Mouse (Mus musculus): ENCODE data around the gene Gm35315. TPM values are rescaled to one million over a fixed set of nuclear protein-coding genes. Genes with fewer than 3 reads are reported as not detected.
"Not testable (repeated sequence)": the region's sequence is repeated elsewhere in the genome, so short reads cannot be mapped to it uniquely, and the experiment has no call there.

Gene Gm35315
- total RNA-seq (2021) = under 1 TPM; 0.30 to 0.70 TPM
- long read RNA-seq, experiment 1 = 0 reads
- long read RNA-seq, experiment 2, partial matches to known transcripts = 0 of 1 reads
- long read RNA-seq, experiment 2, other reads (novel, unspliced or antisense) = 0 of 1 reads

DNA sequence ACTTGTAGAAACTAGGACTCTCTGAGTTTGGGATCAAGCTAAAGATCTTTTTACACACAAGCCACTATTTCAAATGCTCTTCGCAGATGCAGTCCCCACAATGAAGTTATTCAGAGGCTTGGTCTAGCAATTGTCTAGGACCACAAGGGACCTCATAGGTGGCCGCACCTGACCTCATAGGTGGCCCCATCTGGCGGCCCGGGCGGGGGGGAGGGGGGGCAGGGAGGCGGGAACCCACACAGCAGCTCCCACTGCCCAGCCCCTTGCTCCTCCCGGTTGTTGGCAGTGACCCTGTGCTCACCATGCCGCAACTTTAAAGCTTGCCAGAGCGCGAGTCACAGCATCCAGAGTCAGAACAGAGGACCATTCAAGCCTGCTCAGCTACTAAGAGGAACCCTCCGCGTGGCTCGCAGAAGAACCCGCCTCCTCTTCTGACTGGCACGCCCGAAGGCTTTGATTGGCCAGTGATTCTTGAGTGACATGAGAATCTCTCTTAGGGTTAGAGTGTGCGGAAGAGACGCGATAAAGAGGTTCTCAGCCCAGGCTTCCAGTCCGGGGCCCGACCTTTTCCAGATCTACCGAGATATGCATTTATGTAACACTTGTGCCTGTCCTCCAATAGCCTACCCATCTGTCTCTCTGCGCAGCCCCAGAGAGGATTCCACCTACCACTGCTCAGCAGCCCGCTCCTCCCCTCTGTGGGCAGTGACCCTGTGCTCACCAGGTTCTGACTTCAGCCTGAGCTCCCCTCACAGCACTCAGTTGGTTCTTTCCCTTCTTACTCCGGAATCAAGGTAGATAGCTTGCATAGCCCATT lies at the start of gene Gm35315:
Gene Gm35315 (minus strand): TSS at position 391 of the 817 bp plus-strand sequence.
- peak; percentile 70 to 72 for DNase-seq (ENCODE audit: low spot score in 2 of 2)

DNA sequence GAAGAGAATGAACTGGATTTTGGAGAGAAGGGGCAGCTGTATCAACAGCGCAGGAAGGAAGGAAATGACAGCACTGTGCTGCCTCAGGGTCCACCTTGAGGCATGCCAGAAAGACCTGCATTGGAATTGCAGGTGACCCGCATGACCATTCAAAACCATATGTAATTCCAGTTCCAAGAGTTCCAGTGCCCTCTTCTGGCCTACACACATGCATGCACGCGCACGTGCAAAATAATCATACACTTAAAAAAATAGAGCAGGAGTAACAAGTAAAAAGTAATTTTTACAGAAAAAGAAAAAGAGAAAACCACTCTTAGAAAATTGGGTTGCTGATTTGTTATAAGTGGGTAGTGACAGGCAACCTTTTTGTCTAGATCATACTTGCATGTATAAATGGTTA lies 48.8 kb upstream of the Gm35315 start:
- no peak for DNase-seq (ENCODE audit: low spot score in 2 of 2)

DNA sequence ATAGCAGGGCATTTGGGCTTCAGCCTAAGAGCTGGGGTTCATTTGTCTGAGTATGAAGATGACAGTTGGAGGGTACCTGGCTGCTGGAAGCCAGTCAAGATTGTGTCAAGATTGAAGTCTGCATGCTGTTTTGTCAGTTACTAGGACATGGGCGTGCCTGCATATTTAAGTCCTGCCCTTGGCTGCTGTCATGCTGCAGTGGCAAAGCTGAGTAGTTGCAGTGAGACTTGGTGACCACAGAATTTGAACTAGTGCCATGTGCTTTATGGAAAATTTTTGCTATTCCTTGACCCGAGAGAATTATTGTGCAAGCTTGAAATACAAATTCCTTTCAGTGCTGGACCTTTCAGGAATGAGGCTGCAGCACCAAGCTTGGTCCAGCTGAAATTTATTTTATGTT lies 48.1 kb upstream of the Gm35315 start:
- peak in 1 of 2 experiments; percentile 22 for DNase-seq (ENCODE audit: low spot score in 2 of 2)

DNA sequence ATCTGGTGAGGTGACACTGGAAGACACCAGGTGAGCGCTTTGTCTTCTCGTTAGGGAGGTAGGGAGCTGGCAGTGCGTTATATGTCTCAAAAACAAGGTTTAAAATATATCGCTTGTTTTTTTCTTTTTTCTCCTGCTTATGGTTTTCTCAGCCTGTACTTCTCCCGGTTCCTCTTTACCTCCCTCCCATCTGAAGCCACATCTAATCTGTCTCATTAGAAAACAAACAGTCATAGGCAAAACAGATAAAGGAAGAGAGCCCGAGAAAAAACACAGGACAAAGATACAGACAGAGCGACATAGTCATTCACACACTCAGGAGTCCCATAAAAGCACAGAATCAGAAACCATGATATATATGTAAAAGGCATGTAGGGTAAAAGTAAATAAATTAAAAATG lies 46.2 kb upstream of the Gm35315 start:
- DNase-seq (ENCODE audit: low spot score in 2 of 2) = no peak

DNA sequence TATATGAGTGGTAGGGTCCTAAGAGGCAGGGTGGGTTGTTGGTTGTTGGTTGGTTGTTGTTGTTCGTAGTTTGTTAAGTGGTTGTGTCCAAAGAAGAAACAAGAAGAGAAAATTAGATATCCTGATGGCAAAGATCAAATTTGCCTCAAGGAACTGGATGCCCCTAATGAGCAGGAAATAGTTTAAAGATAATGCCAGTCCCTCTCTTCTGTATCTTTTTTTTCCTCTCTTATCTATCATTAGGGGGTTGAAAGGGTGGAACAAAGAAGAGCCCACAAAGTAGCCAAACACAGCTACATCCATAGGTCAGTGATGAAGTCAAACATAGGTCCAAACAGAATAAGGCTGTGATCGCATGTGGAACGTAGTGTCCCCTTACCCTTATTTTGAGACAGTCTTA lies 45.1 kb upstream of the Gm35315 start:
- DNase-seq (ENCODE audit: low spot score in 2 of 2) = no peak

DNA sequence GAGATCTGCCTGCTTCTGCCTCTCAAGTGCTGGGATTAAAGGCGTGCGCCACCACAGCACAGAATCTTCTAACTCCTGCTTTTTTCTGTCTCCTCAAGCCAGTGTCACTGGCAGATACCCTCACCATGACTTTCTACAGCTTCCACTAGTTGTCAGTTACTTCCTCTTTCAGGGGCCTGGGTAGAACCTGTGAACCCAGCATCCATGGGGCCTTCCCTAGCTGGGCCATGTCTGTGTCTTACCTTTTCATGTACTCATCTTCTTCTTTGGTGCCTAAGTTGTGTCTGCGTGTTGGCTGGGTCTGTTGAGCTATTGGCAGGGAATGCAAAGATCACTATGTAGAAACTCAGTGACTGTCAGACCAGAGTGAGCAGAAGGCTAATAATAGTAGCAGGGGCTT lies 43.6 kb upstream of the Gm35315 start:
- DNase-seq (ENCODE audit: low spot score in 2 of 2) = no peak

DNA sequence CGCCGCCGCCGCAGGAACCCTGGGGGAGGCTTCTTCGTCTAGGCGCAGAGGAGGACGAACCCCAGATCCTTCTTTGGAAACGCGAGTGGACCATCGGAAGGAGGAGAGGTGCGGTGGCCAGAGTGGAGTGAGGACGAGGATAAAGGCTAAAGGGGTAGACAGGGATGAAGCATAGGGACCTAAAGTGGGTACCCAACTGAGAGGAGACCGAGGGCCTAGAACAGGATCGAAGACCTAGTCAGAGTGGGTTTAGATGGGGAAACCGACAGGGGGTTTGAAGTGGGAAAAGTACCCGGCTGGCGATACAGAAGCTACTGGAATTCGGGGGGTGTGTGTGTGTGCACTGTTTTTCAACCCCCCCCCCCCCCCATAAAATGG lies 41.9 kb upstream of the Gm35315 start:
- no peak for DNase-seq (ENCODE audit: low spot score in 2 of 2)

DNA sequence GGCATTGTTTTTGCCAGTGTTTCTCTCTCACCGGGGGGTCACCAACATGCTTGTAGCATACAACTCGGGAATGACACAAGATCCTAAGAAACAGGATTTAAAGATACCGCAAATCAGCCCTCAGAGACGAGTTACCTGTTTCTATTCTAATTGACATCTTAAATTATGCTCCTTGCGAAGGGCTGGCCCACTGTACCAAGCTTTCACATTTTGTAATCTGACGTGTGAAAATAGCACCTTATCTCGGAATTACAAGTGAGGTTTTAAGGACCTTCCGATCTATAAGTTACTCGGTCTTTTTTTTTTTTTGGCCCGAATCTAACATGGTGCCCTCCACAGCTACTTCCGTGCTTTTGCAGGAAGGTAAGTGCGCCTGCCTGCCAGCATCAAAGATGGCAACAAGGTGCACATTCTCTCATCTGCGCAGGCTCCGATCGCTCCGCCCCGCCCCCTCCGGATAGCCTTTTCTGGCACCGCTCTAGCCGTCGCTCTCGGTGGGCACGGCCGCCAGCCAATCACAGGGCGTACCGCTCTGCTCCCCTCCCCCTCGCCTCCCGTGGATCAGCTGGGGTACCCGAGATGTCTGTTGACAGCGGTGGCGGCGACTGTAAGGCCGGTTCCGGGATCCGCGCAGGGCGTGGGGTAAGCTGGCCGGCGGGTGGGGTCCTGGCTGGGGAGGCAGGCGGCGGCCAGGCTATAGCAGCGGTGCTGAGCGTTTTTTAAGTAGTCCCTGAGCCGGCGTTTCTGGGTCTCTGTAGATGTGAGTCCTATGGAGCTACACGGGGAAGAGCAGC lies 41.3 kb upstream of the Gm35315 start, which contains the start of gene Chfr:
Gene Chfr (plus strand): TSS at position 550 of the 794 bp plus-strand sequence.
- peak; percentile 97 to 98 for DNase-seq (ENCODE audit: low spot score in 2 of 2)

DNA sequence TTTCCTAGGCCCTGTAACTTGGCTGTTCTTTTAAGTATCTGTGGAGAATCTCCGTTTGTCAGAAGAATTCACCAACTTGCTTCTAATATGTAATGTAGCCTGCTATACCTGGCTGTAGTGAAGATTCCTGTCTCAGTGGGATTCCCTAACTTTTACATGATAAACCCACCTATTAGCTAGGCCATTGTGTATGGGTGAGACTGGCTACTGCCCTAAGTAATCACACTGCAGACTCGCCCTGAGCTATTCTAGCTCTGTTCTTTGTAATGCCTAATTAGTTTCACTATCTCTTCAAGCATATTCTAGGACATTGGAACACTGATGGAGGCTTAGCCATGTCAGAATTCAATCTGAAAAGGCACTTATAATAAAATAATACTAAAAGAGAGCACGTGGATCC lies 28.2 kb upstream of the Gm35315 start:
- not testable (repeated sequence) for DNase-seq (ENCODE audit: low spot score in 2 of 2)

DNA sequence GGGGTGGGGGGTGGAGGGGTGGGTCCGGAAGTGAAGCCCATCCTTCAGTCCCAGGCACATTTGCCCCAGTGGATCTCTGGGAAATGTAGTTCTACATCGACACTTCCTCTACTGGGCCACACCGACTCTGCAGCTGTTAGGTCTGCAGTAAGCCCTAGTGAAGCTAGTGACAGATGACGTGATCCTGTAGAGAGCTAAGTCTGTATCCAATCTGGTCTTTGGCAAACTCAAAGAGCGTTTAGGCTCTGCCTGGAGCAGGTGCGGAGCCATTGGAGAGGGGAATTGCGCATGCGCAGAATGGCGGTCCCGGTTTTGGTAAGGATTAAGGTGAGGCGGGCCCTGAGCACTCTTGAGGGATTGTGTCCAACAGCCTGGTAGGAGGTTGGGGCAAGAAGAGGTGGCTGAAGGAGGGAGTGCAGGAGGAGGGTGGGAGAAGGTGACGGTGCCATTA lies 15.8 kb upstream of the Gm35315 start, which contains the start of gene Zfp605:
Gene Zfp605 (plus strand): TSS at position 102 of the 451 bp plus-strand sequence.
- DNase-seq (ENCODE audit: low spot score in 2 of 2) = peak; percentile 85 to 90

DNA sequence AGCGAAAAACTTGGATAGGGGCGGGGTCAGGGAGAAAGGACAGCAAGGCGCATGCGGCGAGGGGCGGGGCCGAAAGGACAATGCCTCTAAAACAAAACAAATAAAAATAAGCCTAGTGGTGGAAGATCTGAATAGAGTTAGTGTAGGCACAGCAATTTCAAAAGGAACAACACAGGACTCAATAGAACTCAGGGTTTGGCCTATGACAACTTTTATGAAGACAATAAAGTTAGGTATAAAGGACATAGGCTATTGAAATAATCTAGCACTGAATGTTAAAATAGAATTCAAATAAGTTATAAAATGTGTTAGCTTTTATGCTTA lies 14.0 kb upstream of the Gm35315 start:
- DNase-seq (ENCODE audit: low spot score in 2 of 2) = no peak

DNA sequence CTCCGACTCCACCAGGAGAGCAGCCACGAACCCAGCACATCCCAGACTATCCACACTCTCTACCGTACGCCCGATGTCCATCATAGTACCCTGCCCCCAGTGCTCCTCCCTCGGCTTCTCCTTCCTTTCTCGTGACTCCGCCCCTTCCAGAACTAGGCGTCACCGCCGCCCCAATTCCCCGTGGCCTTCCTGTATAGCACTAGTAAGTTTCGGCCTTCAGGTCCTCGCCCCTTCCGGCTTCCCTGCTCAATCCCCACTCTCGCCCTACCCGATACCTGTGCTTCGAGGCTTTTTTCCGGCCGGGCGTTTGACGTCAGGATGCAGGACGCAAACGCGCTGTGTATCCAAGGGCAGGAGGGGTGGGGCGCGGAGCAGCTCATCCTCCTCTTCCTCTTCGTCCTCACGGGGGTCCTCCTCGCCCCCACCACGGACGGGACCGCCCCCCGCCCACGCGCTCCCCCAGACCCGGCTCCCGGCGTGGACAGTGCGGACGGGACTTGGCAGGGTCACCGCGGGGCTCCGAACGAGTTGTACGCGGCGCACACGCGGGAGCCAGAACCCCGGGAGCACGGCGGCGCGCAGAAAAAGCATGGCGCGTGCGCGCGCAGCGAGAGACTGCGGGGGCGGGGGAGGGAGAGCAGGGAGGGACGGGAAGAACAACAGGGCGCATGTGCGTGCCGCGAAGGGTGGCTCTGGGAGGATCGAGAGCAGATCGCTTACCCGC lies 13.5 kb upstream of the Gm35315 start, which contains the start of gene Gtpbp6:
Gene Gtpbp6 (minus strand): TSS at position 617 of the 724 bp plus-strand sequence.
- DNase-seq (ENCODE audit: low spot score in 2 of 2) = peak; percentile 87 to 89

DNA sequence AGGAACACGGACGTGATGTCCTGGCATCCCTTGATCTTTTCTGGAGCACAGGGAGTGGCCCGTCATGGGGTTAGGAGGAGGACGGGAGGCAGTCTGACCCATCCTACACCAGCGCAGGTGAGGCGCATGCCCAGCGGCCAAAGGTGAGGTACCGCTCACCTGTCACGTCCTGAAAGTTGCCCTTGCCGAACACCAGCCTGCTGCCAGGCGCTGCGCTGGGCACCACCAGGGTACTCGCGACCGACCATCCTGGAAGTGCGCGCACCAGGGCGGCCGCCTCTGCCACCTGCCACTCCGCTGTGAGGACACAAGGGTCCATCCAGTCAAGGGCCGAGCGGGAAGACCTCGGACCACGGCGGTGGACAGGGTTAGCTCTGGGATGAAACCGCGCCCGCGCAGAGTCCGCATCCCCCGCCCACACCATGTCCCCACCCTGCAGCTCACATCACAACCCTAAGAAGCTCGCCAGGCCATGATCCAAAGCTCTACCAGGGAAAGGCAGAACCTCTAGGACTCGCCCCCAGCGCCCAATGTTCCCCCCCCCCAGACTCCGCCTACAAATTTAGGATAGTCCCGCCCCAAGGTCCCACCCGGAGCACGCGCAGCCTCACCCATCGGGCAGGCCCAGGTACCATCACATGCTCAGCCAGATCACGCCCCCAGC lies 12.8 kb upstream of the Gm35315 start:
- DNase-seq (ENCODE audit: low spot score in 2 of 2) = peak; percentile 40 to 41

DNA sequence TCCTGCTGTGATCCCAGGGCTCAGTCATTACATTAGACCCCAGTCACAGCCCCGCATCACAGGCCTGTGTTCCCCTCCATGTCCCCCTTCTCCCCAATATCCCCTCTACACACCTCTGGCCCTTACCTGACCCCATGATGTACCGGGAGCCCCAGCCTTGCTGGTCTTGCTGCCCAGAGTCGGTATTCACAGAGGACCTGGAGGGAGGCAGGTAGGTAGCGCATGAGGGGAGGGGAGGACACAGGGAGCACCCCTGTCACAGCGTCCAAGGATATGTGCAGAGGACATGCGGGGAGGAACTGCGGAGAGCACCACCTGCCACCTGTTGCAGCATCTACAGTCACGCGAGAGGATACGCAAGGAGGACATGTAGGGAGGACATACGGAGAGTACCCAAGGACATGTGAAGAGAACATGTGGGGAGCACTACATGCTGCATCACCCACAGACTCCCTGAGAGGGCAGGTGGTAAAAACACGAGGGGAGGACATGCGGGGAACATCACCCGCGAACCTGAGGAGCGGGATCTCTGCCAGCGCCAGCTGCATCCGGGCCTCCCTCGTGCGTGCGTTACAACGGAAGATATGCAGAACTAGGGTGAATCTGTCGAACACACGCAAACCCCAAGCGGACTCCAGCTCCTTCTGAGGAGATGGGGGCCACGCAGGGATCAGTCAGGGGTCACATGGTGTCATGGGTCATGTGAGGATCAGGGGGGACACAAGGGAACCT lies 12.1 kb upstream of the Gm35315 start:
- DNase-seq (ENCODE audit: low spot score in 2 of 2) = peak in 1 of 2 experiments; percentile 29

DNA sequence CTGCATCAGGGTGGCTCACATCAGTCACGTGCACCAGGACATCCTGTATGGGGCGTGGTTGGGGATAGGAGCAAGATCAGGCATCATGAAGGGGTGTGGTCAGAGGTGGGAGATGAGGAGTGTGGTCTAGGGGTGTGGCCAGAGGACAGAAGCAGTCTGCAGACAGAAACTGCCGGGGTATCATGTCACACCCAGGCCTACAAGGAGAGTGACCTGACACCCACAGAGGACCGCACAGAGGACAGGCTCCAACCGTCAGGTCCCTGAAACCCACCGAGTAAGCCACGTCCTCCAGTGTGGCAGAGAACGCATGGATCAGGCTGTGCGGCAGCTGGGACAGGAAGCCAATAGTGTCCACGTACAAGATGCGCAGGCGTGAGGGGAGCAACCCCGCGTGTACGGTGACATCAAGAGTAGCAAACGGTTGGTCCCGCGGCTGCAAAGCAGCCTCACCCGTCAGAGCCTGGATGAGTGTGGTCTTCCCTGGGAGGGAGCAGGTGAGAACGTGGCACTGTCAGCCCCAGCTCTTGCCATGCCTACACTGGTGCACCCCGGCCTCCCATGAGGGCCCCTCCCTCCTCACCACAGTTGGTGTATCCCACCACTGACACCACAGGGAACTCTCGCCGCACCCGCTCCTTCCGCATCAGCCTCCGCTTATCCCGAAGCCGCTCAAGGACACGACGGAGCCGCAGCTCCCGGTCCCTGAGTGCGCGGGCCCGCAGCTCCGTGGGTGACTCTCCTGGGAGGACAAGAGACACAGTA lies 10.6 kb upstream of the Gm35315 start:
- peak in 1 of 2 experiments; percentile 21 for DNase-seq (ENCODE audit: low spot score in 2 of 2)

DNA sequence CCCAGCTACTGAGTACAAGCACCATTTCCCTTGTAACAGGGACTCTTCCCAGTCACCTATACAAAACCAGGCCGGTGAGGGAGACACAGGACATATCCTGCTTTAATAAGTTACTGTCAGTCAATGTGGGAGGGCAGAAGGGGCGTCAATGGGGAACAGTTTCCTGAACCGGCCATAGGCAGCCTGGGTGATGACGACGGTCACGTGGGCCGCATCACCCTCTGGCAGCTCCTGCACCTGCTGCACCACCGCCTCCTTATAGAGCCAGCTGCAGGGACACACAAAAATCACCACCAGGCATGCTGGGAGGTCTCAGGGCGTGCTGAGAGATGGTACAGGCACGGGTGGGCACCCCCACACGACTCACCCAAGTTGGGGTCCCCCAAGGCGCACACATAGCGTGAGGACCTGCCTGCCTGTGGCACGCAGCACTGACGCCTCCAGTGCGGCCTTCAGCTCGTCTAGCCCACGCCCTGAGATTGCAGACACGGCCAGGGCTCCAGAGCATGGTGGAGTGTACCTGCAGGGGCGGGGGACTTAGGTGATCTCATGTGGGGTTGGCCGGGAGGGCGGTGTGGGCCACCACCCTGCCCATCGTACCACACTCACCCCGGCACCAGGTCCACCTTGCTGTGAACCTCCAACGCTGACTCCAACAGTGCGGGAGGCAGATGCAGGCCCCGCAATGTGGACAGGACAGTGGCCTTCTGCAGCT lies 9.8 kb upstream of the Gm35315 start:
- no peak for DNase-seq (ENCODE audit: low spot score in 2 of 2)

DNA sequence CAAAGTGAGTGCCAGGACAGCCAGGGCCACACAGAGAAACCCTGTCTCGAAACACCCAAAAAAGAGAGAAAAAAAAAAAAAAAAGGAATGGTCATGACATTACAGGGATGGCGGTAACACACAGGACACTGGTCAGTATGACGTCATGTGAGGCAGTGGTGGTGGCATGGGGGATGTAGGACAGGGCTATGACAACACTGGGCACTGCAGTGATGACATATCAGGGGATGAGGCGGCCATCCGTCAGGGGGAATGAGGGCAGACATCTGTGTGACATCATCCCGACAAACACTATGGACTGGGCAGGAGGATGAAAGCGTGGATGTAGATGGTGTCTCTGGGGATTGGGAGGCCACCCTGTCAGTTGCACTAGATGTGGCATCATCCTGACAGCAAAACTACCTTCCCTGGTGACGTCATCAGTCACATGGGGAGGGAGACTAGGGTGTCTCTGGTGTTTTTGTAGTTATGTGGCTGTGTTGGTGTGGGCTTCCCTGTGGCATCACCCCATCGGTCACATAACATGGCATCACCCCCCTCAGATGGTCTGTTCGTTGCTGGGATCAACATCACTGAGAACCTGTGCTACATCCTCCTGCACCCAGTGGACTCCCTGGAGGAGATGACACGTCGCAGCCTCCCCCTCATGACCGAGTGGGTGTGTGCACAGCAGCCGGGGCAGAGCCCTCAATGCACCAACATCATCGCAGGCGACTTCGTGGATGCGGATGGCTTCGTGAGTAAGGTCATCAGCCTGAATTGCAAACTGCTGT lies 8.8 kb upstream of the Gm35315 start:
- peak in 1 of 2 experiments; percentile 24 for DNase-seq (ENCODE audit: low spot score in 2 of 2)

DNA sequence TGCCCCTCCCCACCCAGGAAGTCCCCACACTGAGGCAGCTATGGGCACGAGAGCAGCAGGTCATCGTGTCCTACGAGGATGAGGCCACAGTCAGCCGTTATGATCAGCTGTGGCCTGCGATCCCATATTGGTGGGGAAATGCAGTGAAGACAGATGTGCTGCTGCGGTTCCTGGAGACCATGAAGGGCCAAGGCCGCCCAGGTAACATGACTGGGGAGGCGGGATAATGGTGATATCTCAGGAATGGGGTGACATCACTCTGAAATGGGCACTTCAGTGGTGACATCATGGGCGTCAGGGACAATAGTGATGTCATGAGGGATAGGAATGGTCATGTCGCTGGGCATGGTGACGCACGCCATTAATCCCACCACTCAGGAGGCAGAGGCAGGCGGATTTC lies 8.2 kb upstream of the Gm35315 start:
- DNase-seq (ENCODE audit: low spot score in 2 of 2) = no peak

Measured in adrenal gland, adult 18-20 months (tissue).